Mouse (Mus musculus) cerebellum, adult 2 months (tissue): ENCODE measurements at regions not wholly inside any gene's neighbourhood (a gene's known extent, or its start where the extent isn't known, plus 50 kb on each side); places are given as distances from the start of the nearest gene placed in this dataset.

Experiments
- DNase-seq, 2 experiments: peaks; one replicate each; pipeline ENCODE4 v3.0.0; 2021
- H3K27ac ChIP-seq: fragments of 200-500 bp; 2 replicates; pipeline ENCODE4 v1.5.1; 2012; ENCODE audit warnings: low read length, control low read depth, inconsistent platforms; ENCODE audit not compliant: insufficient read depth
- H3K27me3 ChIP-seq: fragments of 200-500 bp; 2 replicates; pipeline ENCODE4 v1.6.1; 2012; ENCODE audit warnings: inconsistent platforms, mild to moderate bottlenecking, low read length, moderate library complexity; ENCODE audit not compliant: control insufficient read depth, insufficient read depth
- H3K4me1 ChIP-seq: fragments of 200-500 bp; 2 replicates; pipeline ENCODE4 v1.6.1; 2011; ENCODE audit warnings: low read length; ENCODE audit not compliant: control insufficient read depth, insufficient read depth
- H3K4me3 ChIP-seq: fragments of 200-500 bp; replicated peaks from 2 replicates; pipeline ENCODE3; 2011; ENCODE audit warnings: mild to moderate bottlenecking, low read depth, low read length, control low read depth; ENCODE audit not compliant: insufficient read depth
- CTCF ChIP-seq: fragments of 200-500 bp; IDR thresholded peaks from 2 replicates; pipeline ENCODE4 v1.5.1; 2011; ENCODE audit warnings: low read depth, mild to moderate bottlenecking, control low read depth, low read length, moderate library complexity, borderline replicate concordance; ENCODE audit not compliant: insufficient read depth
- POLR2A ChIP-seq: fragments of 200-500 bp; IDR thresholded peaks from 2 replicates; pipeline ENCODE4 v1.6.1; 2011; ENCODE audit warnings: low read length, control low read depth, borderline replicate concordance; ENCODE audit not compliant: insufficient read depth
- WGBS: fragments of 180-500 bp; shearing (Covaris S2); methylation state at CpG from one replicate; pipeline ENCODE4 v1.1.7; 2018; 5-methylcytosine and 5-hydroxymethylcytosine counted together

- Histone ChIP-seq H3K27ac (no peak overlapping the region), H3K4me1 (no peaks in the 10 kb centered on the region)
Measured at GRCm38 (mm10) chr3:21045981-21046380, 679.0 kb upstream of the Agtr1b start.

GRCm38 (mm10) chr3:21025876-21026275 lies 658.9 kb upstream of the Agtr1b start:
- Histone ChIP-seq H3K27ac (no peak overlapping the region), H3K27me3 (no peaks in the 10 kb centered on the region), H3K4me3 (no peak overlapping the region), H3K4me1 (no peaks in the 10 kb centered on the region)
- 28% methylated on average over 1 of the region's 1 CpGs for WGBS
- no peak for DNase-seq
- TF ChIP-seq POLR2A = no peak
- TF ChIP-seq CTCF = no peak

More at GRCm38 (mm10) chr3:21045981-21046380, 679.0 kb upstream of the Agtr1b start:
- no peak for TF ChIP-seq CTCF
- no peak for TF ChIP-seq POLR2A
- no peak for DNase-seq
- WGBS = 85% methylated on average over 3 of the region's 3 CpGs
- Histone ChIP-seq H3K27me3 (no peaks in the 10 kb centered on the region), H3K4me3 (no peak overlapping the region)

GRCm38 (mm10) chr3:21020946-21021345 lies 654.0 kb upstream of the Agtr1b start:
- 8% methylated on average over 1 of the region's 1 CpGs for WGBS
- Histone ChIP-seq H3K4me1 (no peaks in the 10 kb centered on the region), H3K27me3 (no peaks in the 10 kb centered on the region), H3K27ac (no peak overlapping the region), H3K4me3 (no peak overlapping the region)
- no peak for TF ChIP-seq CTCF
- TF ChIP-seq POLR2A = no peak
- DNase-seq = peak in 1 of 2 experiments; percentile 8

GRCm38 (mm10) chr3:21020297-21020696 lies 653.3 kb upstream of the Agtr1b start:
- Histone ChIP-seq H3K27ac (no peak overlapping the region), H3K4me1 (no peaks in the 10 kb centered on the region), H3K4me3 (no peak overlapping the region), H3K27me3 (no peaks in the 10 kb centered on the region)
- no peak for DNase-seq
- no peak for TF ChIP-seq CTCF
- no peak for TF ChIP-seq POLR2A

- no peak for DNase-seq
- Histone ChIP-seq H3K4me1 (no peaks in the 10 kb centered on the region), H3K4me3 (no peak overlapping the region), H3K27me3 (no peaks in the 10 kb centered on the region), H3K27ac (no peak overlapping the region)
- WGBS = 98% methylated on average over 1 of the region's 1 CpGs
- no peak for TF ChIP-seq CTCF
- no peak for TF ChIP-seq POLR2A
Measured at GRCm38 (mm10) chr3:21009650-21010049, 642.7 kb upstream of the Agtr1b start.

GRCm38 (mm10) chr3:20998295-20998694 lies 631.3 kb upstream of the Agtr1b start:
- DNase-seq = peak in 1 of 2 experiments; percentile 15
- TF ChIP-seq POLR2A (no peak), CTCF (no peak)
- Histone ChIP-seq H3K27me3 (no peaks in the 10 kb centered on the region), H3K4me3 (no peak overlapping the region), H3K27ac (no peak overlapping the region), H3K4me1 (no peaks in the 10 kb centered on the region)

GRCm38 (mm10) chr3:20989486-20989970 lies 622.6 kb upstream of the Agtr1b start:
- 85% methylated on average over 2 of the region's 2 CpGs for WGBS
- no peaks in the 10 kb centered on the region for H3K27me3 ChIP-seq
- no peak for DNase-seq
- no peak overlapping the region for H3K4me3 ChIP-seq
- TF ChIP-seq CTCF (no peak), POLR2A (no peak)
- no peak overlapping the region for H3K27ac ChIP-seq
- peaks cover 12% of the 10 kb centered on the region; the same call in 1 of the 2 replicates for H3K4me1 ChIP-seq

GRCm38 (mm10) chr3:20986942-20987341 lies 620.0 kb upstream of the Agtr1b start:
- Histone ChIP-seq H3K27ac (no peak overlapping the region), H3K27me3 (no peaks in the 10 kb centered on the region), H3K4me1 (peaks cover 12% of the 10 kb centered on the region; the same call in 1 of the 2 replicates), H3K4me3 (no peak overlapping the region)
- WGBS = 3% methylated on average over 1 of the region's 1 CpGs
- peak; percentile 13 to 34 for DNase-seq
- no peak for TF ChIP-seq CTCF
- no peak for TF ChIP-seq POLR2A

GRCm38 (mm10) chr3:20986377-20986727 lies 619.4 kb upstream of the Agtr1b start:
- Histone ChIP-seq H3K27me3 (no peaks in the 10 kb centered on the region), H3K4me3 (no peak overlapping the region), H3K27ac (no peak overlapping the region), H3K4me1 (peaks cover 12% of the 10 kb centered on the region; the same call in 1 of the 2 replicates)
- TF ChIP-seq CTCF = no peak
- no peak for TF ChIP-seq POLR2A
- peak; percentile 26 to 64 for DNase-seq
- 9% methylated on average over 1 of the region's 1 CpGs for WGBS
